ENCODE assay signal across 8 mouse cellular contexts in genomic region chr11:45007311-45007710, GRCm38 (mm10).
"Had no signal": no experiment of that assay in that cellular context is flagged by ENCODE, and none has a peak within 500 bp of the region (broad histone marks: within the 10 kb centered on the region; RNA-seq: fewer than 3 reads in every experiment).

No protein-coding gene starts in this region.

- H3K4me3 ChIP-seq: liver, embryonic 13.5 days; neural tube, embryonic 12.5 days had no signal

- H3K4me1 ChIP-seq: liver, embryonic 13.5 days had no signal

- H3K36me3 ChIP-seq: liver, embryonic 13.5 days had no signal

- H3K9me3 ChIP-seq: liver, embryonic 13.5 days; neural tube, embryonic 12.5 days had no signal

- H3K9ac ChIP-seq: liver, embryonic 13.5 days; neural tube, embryonic 12.5 days had no signal

- H3K27ac ChIP-seq: kidney, postnatal 0 days; layer of hippocampus, adult 2 months; liver, embryonic 13.5 days; neural tube, embryonic 12.5 days had no signal

- H3K27me3 ChIP-seq: liver, embryonic 13.5 days; neural tube, embryonic 12.5 days had no signal

- H3K4me2 ChIP-seq: midbrain, embryonic 11.5 days had no signal

- DNase-seq: lung, postnatal 14 days; thymus, postnatal 14 days; thymus, postnatal 4 days had no signal
